Mouse (Mus musculus) myocyte (in vitro differentiated cells): Measurements from ENCODE around the gene Lamb3. TPM values are rescaled to one million over a fixed set of nuclear protein-coding genes. Genes with fewer than 3 reads are reported as not detected.

Experiments used
- H3K27me3 ChIP-seq: one replicate; pipeline ENCODE4 v1.6.1; 2011; ENCODE audit not compliant: control insufficient read depth, insufficient read depth, insufficient read length
- H3K36me3 ChIP-seq: one replicate; pipeline ENCODE4 v1.6.1; 2011; ENCODE audit not compliant: control insufficient read depth, insufficient read depth
- H3K4me2 ChIP-seq: one replicate; pipeline ENCODE4 v1.6.1; 2011; ENCODE audit warnings: low read depth, control low read depth
- H3K4me3 ChIP-seq: one replicate; pipeline ENCODE4 v1.5.1; 2011; ENCODE audit warnings: mild to moderate bottlenecking, control low read depth, moderate library complexity
- H3K79me2 ChIP-seq: one replicate; pipeline ENCODE4 v1.6.1; 2011; ENCODE audit not compliant: control insufficient read depth, insufficient read depth
- H3ac ChIP-seq: one replicate; pipeline ENCODE4 v1.6.1; 2011; ENCODE audit not compliant: control insufficient read depth, insufficient read length
- CEBPB ChIP-seq: IDR thresholded peaks from 2 replicates; pipeline ENCODE4 v1.6.1; 2011; ENCODE audit warnings: mild to moderate bottlenecking, moderate library complexity; ENCODE audit not compliant: poor library complexity, insufficient read depth, severe bottlenecking
- E2F4 ChIP-seq: IDR thresholded peaks from one replicate; pipeline ENCODE4 v1.6.1; 2011; ENCODE audit warnings: mild to moderate bottlenecking, control low read depth, moderate library complexity; ENCODE audit not compliant: insufficient read depth
- MAX ChIP-seq: IDR thresholded peaks from one replicate; pipeline ENCODE4 v1.6.1; 2011; ENCODE audit warnings: low read depth, mild to moderate bottlenecking, control low read depth
- MYOD1 ChIP-seq, 3 experiments: IDR thresholded peaks; one replicate each; pipeline ENCODE4 v1.6.1; 2011; ENCODE audit warnings: control low read depth in 2 of 3, low read depth in 2 of 3, mild to moderate bottlenecking in 2 of 3, moderate library complexity in 1 of 3; ENCODE audit not compliant: insufficient read length in 2 of 3, control insufficient read depth in 1 of 3
- MYOG ChIP-seq, 3 experiments: IDR thresholded peaks; one replicate each; pipeline ENCODE4 v1.6.1; 2011; ENCODE audit warnings: control low read depth in 2 of 3, low read depth in 2 of 3, mild to moderate bottlenecking in 2 of 3; ENCODE audit not compliant: insufficient read length in 2 of 3, control insufficient read depth in 1 of 3, insufficient read depth in 1 of 3
- POLR2A ChIP-seq: IDR thresholded peaks from one replicate; pipeline ENCODE4 v1.6.1; 2011; ENCODE audit warnings: low read depth, mild to moderate bottlenecking, control low read depth, moderate library complexity; ENCODE audit not compliant: insufficient read length
- POLR2AphosphoS2 ChIP-seq: IDR thresholded peaks from one replicate; pipeline ENCODE4 v1.6.1; 2011; ENCODE audit warnings: low read depth, control low read depth; ENCODE audit not compliant: insufficient read length
- REST ChIP-seq: IDR thresholded peaks from one replicate; pipeline ENCODE4 v1.6.1; 2011; ENCODE audit warnings: mild to moderate bottlenecking, control low read depth, moderate library complexity; ENCODE audit not compliant: insufficient read depth, insufficient read length
- SRF ChIP-seq: IDR thresholded peaks from one replicate; pipeline ENCODE4 v1.6.1; 2011; ENCODE audit warnings: low read depth; ENCODE audit not compliant: control insufficient read depth, insufficient read length
- TCF12 ChIP-seq: IDR thresholded peaks from one replicate; pipeline ENCODE4 v1.6.1; 2011; ENCODE audit warnings: mild to moderate bottlenecking, control low read depth; ENCODE audit not compliant: poor library complexity, insufficient read depth, severe bottlenecking
- TCF3 ChIP-seq: IDR thresholded peaks from one replicate; pipeline ENCODE4 v1.6.1; 2011; ENCODE audit warnings: low read depth, control low read depth; ENCODE audit not compliant: insufficient read length
- USF1 ChIP-seq: IDR thresholded peaks from one replicate; pipeline ENCODE4 v1.6.1; 2011; ENCODE audit warnings: low read depth, mild to moderate bottlenecking, control low read depth, moderate library complexity
- polyA plus RNA-seq: library from polyadenylated mRNA; unstranded; fragments of >200 nt; fragmentation: generic; extraction: Trizol; gene quantifications from one replicate; pipeline ENCODE4 v1.2.1, GENCODE M21; 2012; ENCODE audit warnings: missing spikeins

Lamb3 gene
- polyA plus RNA-seq, 1 experiment, result 15.5 TPM

DNA sequence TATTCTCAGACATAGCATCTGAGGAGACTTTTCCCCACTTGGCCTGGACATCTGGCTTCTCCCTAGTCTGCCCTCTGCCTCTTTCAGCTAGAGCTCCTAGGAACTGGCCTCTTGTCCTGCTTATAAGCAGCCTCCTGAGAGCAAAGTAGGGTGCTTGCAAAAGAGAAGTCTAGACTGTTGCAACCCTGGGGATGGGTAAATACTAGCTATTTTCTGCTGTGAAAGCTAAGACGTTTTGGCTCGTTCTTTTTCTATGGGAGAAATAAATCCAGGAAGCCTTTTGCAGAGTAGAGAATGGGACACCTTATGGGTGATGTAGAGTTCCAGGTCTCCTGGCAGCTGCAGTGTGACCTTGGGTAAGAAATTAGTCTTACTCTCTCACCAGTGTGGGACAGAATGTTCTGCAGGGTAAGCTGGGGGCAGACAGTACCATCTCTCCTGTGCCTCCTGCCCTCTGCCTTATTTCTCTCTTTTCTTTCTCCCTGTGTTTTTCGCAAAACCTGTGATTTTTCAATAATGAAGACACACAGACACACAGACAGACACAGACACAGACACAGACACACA, 103.1 kb downstream of the Lamb3 start:
- Histone ChIP-seq H3K27me3 (no peaks in the 10 kb centered on the region), H3K4me3 (no peak overlapping the region), H3K79me2 (no peaks in the 10 kb centered on the region), H3ac (no peak overlapping the region), H3K4me2 (no peak overlapping the region), H3K36me3 (no peaks in the 10 kb centered on the region)
- TF ChIP-seq POLR2A (no peak), MYOG (IDR thresholded peaks at IDR 0.05; ENCODE audit: control insufficient read depth in 1 of 3, insufficient read depth in 1 of 3, insufficient read length in 2 of 3, low read depth in 2 of 3) (no peak), USF1 (no peak), TCF12 (no peak), E2F4 (no peak), MYOD1 (IDR thresholded peaks at IDR 0.05; ENCODE audit: control insufficient read depth in 1 of 3, insufficient read length in 2 of 3, low read depth in 2 of 3) (no peak), TCF3 (no peak)

DNA sequence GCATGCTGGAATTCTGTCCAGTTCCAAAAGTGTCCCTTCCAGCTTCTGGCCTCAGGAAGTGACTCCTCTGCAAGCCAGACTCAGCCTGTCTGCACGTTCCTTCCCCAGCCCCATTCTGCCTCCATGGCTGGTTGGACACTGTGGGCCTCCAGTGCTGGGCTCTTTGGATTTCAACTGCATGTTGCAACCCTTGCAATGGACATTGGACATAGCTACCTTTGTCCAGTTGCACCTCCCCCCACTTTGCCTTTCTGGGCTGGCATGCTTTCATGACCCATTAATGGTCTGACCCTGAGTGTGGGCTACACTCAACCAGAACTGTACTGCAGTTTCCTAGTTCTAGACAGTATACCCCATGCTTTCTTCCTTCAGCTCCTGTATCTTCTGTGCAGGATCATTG, 104.1 kb downstream of the Lamb3 start:
- Histone ChIP-seq H3K79me2 (no peaks in the 10 kb centered on the region), H3K4me2 (no peak overlapping the region), H3K4me3 (no peak overlapping the region), H3K36me3 (no peaks in the 10 kb centered on the region), H3K27me3 (no peaks in the 10 kb centered on the region), H3ac (no peak overlapping the region)
- TF ChIP-seq MAX (no peak), USF1 (no peak), POLR2A (no peak), REST (no peak), E2F4 (no peak), POLR2AphosphoS2 (no peak), MYOD1 (IDR thresholded peaks at IDR 0.05; ENCODE audit: control insufficient read depth in 1 of 3, insufficient read length in 2 of 3, low read depth in 2 of 3) (no peak), SRF (no peak), TCF12 (no peak)

DNA sequence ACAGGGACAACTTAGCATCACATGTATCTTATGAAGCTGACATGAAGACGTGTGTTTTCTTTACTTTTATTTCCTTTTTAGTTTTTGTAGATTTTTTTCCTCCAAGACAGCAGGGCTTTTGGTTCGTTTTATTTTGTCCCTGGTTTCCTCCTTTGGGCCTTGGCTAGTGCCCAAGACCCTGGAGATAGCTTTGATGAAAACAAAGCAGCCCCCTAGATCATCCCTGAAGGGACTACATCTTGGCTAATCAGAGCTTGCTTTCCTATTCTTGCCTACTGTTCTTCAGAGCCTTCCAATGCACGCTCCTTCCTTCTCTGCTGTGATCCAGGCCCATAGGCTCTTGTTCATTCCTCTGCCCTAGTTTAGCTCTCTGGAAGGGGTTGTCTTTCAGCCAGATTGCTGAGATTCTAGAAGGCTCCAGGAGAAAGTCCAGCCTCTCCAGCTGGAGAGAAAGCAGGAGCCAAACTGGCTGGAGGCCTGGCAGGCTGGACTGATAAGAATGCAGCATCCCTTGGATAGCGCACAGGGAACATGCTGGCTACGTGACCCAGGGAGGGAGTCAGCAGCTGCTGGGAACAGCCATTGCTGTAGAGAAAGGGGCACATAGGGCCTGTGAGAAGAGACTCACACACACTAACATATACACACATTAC, 108.3 kb downstream of the Lamb3 start:
- Histone ChIP-seq H3K36me3 (no peaks in the 10 kb centered on the region), H3K4me3 (no peak overlapping the region)
- TF ChIP-seq REST (no peak), MYOD1 (IDR thresholded peaks at IDR 0.05; ENCODE audit: control insufficient read depth in 1 of 3, insufficient read length in 2 of 3, low read depth in 2 of 3) (peak in 2 of 3 experiments; percentile 20 to 60), MYOG (IDR thresholded peaks at IDR 0.05; ENCODE audit: control insufficient read depth in 1 of 3, insufficient read depth in 1 of 3, insufficient read length in 2 of 3, low read depth in 2 of 3) (peak; percentile 24 to 71 (median 31))

DNA sequence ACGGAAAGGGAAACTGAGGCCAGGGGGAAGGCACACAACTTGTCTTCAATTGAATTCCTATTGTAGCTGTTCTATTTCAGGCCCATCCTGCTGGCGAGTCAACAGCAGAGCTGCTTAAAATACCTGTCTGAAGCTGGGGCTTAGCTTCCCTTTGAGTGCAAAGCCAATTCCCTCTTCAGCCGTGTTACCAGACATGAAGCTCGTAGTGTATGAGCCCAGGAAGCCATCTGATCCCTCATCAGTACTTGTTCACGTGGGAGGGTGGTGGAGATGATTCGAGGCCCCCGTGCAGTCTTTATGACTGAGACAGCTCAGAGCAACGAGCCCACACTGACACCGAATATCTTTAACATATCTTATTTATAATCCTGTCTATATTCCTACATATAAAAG, 108.9 kb downstream of the Lamb3 start:
- TF ChIP-seq SRF (no peak), CEBPB (no peak), MYOG (IDR thresholded peaks at IDR 0.05; ENCODE audit: control insufficient read depth in 1 of 3, insufficient read depth in 1 of 3, insufficient read length in 2 of 3, low read depth in 2 of 3) (no peak), POLR2A (no peak), TCF3 (no peak), MYOD1 (IDR thresholded peaks at IDR 0.05; ENCODE audit: control insufficient read depth in 1 of 3, insufficient read length in 2 of 3, low read depth in 2 of 3) (no peak), TCF12 (no peak), REST (no peak), POLR2AphosphoS2 (no peak), E2F4 (no peak)
- no peaks in the 10 kb centered on the region for H3K36me3 ChIP-seq
- H3K4me3 ChIP-seq, result no peak overlapping the region
- H3K79me2 ChIP-seq, result no peaks in the 10 kb centered on the region
- no peaks in the 10 kb centered on the region for H3K27me3 ChIP-seq
- H3ac ChIP-seq, result no peak overlapping the region
- peak overlapping the region; percentile 25 for H3K4me2 ChIP-seq

More for the DNA sequence above, 108.3 kb downstream of the Lamb3 start:
- no peaks in the 10 kb centered on the region for H3K27me3 ChIP-seq
- no peak overlapping the region for H3ac ChIP-seq
- no peaks in the 10 kb centered on the region for H3K79me2 ChIP-seq
- no peak overlapping the region for H3K4me2 ChIP-seq

DNA sequence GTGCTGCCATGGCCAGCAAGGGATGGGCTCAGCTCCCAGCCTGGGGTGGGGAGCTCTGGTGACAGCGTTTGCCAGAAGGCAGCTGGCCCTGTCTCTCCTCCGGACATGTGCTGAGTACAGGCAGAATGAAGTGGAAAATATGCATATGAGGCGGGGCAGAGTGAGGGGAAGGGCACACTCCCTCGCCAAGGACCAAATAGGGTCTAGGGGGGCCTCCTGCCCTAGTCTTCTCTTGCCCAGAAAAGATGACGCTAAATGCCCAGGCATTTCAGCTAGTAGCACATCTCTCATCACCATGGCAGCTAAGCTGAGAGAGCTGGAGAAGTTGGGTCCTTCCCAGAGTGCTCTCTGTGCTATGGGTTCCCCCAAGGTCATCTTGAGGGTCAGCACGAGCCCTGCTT, 109.7 kb downstream of the Lamb3 start:
- no peak overlapping the region for H3K4me3 ChIP-seq
- no peaks in the 10 kb centered on the region for H3K27me3 ChIP-seq
- no peaks in the 10 kb centered on the region for H3K79me2 ChIP-seq
- TF ChIP-seq MYOG (IDR thresholded peaks at IDR 0.05; ENCODE audit: control insufficient read depth in 1 of 3, insufficient read depth in 1 of 3, insufficient read length in 2 of 3, low read depth in 2 of 3), result peak; percentile 30 to 84 (median 41)
- TF ChIP-seq E2F4, result no peak
- TF ChIP-seq TCF3, result peak; percentile 39
- peak; percentile 70 for TF ChIP-seq SRF
- TF ChIP-seq REST, result no peak
- no peak for TF ChIP-seq USF1
- peak; percentile 42 for TF ChIP-seq TCF12
- no peak for TF ChIP-seq POLR2AphosphoS2
- no peak for TF ChIP-seq MAX
- TF ChIP-seq CEBPB, result no peak
- peak; percentile 19 for TF ChIP-seq POLR2A
- TF ChIP-seq MYOD1 (IDR thresholded peaks at IDR 0.05; ENCODE audit: control insufficient read depth in 1 of 3, insufficient read length in 2 of 3, low read depth in 2 of 3), result peak; percentile 91 to 98 (median 97)
- peak overlapping the region; percentile 25 for H3K4me2 ChIP-seq
- no peaks in the 10 kb centered on the region for H3K36me3 ChIP-seq
- no peak overlapping the region for H3ac ChIP-seq
